37 mouse cellular contexts compared by ENCODE assay signal in genomic region chr6:55407345-55407744, GRCm38 (mm10). TPM values are rescaled to one million over a fixed set of nuclear protein-coding genes. Genes with fewer than 3 reads are reported as not detected.
"Had no signal": no experiment of that assay in that cellular context is flagged by ENCODE, and none has a peak within 500 bp of the region (broad histone marks: within the 10 kb centered on the region; RNA-seq: fewer than 3 reads in every experiment).

No protein-coding gene starts in this region.

- H3K36me3 ChIP-seq: hindbrain, embryonic 10.5 days; hindbrain, embryonic 12.5 days; intestine, embryonic 15.5 days; limb, embryonic 10.5 days; limb, embryonic 12.5 days; liver, embryonic 13.5 days; liver, embryonic 15.5 days had no signal

- H3K27ac ChIP-seq: gastrocnemius, adult 2 months; heart, adult 2 months; hindbrain, embryonic 10.5 days; hindbrain, embryonic 12.5 days; hindbrain, embryonic 14.5 days; intestine, embryonic 15.5 days; layer of hippocampus, adult 2 months; left cerebral cortex, adult 2 months; limb, embryonic 10.5 days; limb, embryonic 12.5 days; liver, embryonic 13.5 days; liver, embryonic 15.5 days had no signal

- H3K9me3 ChIP-seq: hindbrain, embryonic 10.5 days; hindbrain, embryonic 12.5 days; intestine, embryonic 15.5 days; limb, embryonic 10.5 days; limb, embryonic 12.5 days; liver, embryonic 13.5 days; liver, embryonic 15.5 days had no signal

- DNase-seq: gastrocnemius, adult 2 months; gastrocnemius, postnatal 10 days; gastrocnemius, postnatal 25 days; heart, adult 2 months; heart, postnatal 14 days; heart, postnatal 4 days; kidney, adult 18-20 months; kidney, adult 8-10 months; kidney, postnatal 10 days; kidney, postnatal 25 days; kidney, postnatal 4 days; liver, embryonic 13.5 days; liver, postnatal 0 days had no signal

- H3K9ac ChIP-seq: hindbrain, embryonic 12.5 days; hindbrain, embryonic 14.5 days; intestine, embryonic 15.5 days; limb, embryonic 12.5 days; liver, embryonic 13.5 days; liver, embryonic 15.5 days; liver, postnatal 0 days had no signal

- ATAC-seq: hindbrain, embryonic 16.5 days; inflammation-experienced regulatory T-cells, adult 6 months; intestine, embryonic 15.5 days; intestine, postnatal 0 days; liver, postnatal 0 days had no signal

- H3K4me2 ChIP-seq: heart, embryonic 11.5 days; hindbrain, embryonic 12.5 days; hindbrain, embryonic 14.5 days; intestine, embryonic 15.5 days; limb, embryonic 12.5 days; liver, embryonic 13.5 days; liver, embryonic 15.5 days had no signal

- H3K4me3 ChIP-seq: gastrocnemius, adult 2 months; heart, adult 2 months; hindbrain, embryonic 10.5 days; hindbrain, embryonic 12.5 days; intestine, embryonic 15.5 days; layer of hippocampus, adult 2 months; left cerebral cortex, adult 2 months; limb, embryonic 10.5 days; limb, embryonic 12.5 days; liver, embryonic 13.5 days; liver, embryonic 15.5 days had no signal

- H3K27me3 ChIP-seq: limb, embryonic 12.5 days; liver, embryonic 13.5 days; liver, embryonic 15.5 days had no signal

- H3K4me1 ChIP-seq: liver, embryonic 13.5 days; liver, embryonic 15.5 days had no signal

RNA-seq across cellular contexts. Expression of gene Ghrhr, which starts 31.2 kb away (rescaled TPM):
- total RNA-seq: gastrocnemius, adult 2 months; gastrocnemius, postnatal 10 days; gastrocnemius, postnatal 25 days; gastrocnemius, postnatal 4 days; granulocyte monocyte progenitor cell, adult 5-6 weeks; heart, adult 2 months; heart, postnatal 14 days; heart, postnatal 4 days; layer of hippocampus, adult 2 months; layer of hippocampus, postnatal 10 days; layer of hippocampus, postnatal 25 days; left cerebral cortex, adult 2 months; left cerebral cortex, postnatal 14 days; left cerebral cortex, postnatal 36 days had no signal
- polyA plus RNA-seq: heart, adult 2 months; heart, embryonic 11.5 days; heart, embryonic 14.5 days; heart, embryonic 16.5 days; hindbrain, embryonic 10.5 days; hindbrain, embryonic 12.5 days; hindbrain, embryonic 14.5 days; hindbrain, embryonic 16.5 days; inflammation-experienced regulatory T-cells, adult 6 months; intestine, postnatal 0 days; kidney, embryonic 14.5 days; limb, embryonic 10.5 days; limb, embryonic 12.5 days; limb, embryonic 14.5 days; liver, adult 2 months had no signal

RNA-seq across cellular contexts. Expression of gene Adcyap1r1, which starts 44.4 kb away (rescaled TPM):
- polyA plus RNA-seq: inflammation-experienced regulatory T-cells, adult 6 months; liver, postnatal 0 days had no signal
